Mouse (Mus musculus): ENCODE data around the gene Hist1h2ad.
A peak's percentile ranks its signal among the peaks of the same experiment; 100 is the strongest.
"Not testable (repeated sequence)": the region's sequence is repeated elsewhere in the genome, so short reads cannot be mapped to it uniquely, and the experiment has no call there.

DNA sequence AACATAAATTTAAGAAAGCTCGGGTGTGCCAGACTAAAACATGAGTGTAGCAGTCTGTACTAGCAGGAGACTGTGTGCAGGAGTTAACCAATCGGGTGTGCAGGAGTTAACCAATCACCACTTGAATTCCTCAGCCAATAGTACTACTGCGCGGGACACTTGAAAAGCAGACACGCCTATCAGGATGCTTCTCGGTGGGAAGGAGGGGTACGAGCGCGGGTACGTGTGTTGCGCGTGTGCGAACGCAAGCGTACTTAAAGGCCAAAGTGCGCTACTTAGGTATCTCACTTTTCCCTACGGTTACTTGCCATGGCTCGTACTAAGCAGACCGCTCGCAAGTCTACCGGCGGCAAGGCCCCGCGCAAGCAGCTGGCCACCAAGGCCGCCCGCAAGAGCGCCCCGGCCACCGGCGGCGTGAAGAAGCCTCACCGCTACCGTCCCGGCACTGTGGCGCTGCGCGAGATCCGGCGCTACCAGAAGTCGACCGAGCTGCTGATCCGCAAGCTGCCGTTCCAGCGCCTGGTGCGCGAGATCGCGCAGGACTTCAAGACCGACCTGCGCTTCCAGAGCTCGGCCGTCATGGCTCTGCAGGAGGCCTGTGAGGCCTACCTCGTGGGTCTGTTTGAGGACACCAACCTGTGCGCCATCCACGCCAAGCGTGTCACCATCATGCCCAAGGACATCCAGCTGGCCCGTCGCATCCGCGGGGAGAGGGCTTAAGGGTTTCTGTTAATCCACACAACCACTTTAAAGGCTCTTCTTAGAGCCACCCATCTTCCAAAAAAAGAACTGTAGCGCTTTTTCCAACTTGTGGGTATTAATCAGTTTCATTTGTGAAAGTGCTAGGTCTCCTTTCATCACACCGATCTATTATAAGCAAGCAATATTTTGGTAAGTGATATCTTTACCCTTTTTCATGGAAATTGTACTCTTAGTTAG, 38.8 kb upstream of the Hist1h2ad start, which contains the start of gene Hist1h3g:
- not testable (repeated sequence) for TF ChIP-seq CEBPB (IDR thresholded peaks at IDR 0.05; ENCODE audit: insufficient read depth, poor library complexity, severe bottlenecking); TCF12 (IDR thresholded peaks at IDR 0.05; ENCODE audit: insufficient read depth, poor library complexity, severe bottlenecking); REST (IDR thresholded peaks at IDR 0.05; ENCODE audit: insufficient read depth, insufficient read length); MYOG (IDR thresholded peaks at IDR 0.05; ENCODE audit: control insufficient read depth in 1 of 3, insufficient read depth in 1 of 3, insufficient read length in 2 of 3, low read depth in 2 of 3); USF1 (IDR thresholded peaks at IDR 0.05; ENCODE audit: low read depth)
- TF ChIP-seq POLR2AphosphoS2 (IDR thresholded peaks at IDR 0.05; ENCODE audit: insufficient read length, low read depth) (peak; percentile 98), POLR2A (IDR thresholded peaks at IDR 0.05; ENCODE audit: insufficient read length, low read depth) (peak; percentile 91), MAX (IDR thresholded peaks at IDR 0.05; ENCODE audit: low read depth) (peak; percentile 56), E2F4 (IDR thresholded peaks at IDR 0.05; ENCODE audit: insufficient read depth) (peak; percentile 100)

All from myocyte (in vitro differentiated cells).